Mouse (Mus musculus) MEL (cell line): ENCODE measurements around the gene Acsl5. TPM values are rescaled to one million over a fixed set of nuclear protein-coding genes. Genes with fewer than 3 reads are reported as not detected.

Source experiments
- DNase-seq: peaks from one replicate; pipeline ENCODE4 v3.0.0; 2011; ENCODE audit warnings: low read depth, low spot score
- H3K27ac ChIP-seq: 2 replicates; pipeline ENCODE4 v1.5.1; 2012; ENCODE audit warnings: low read depth, mild to moderate bottlenecking, control low read depth, low read length, moderate library complexity; ENCODE audit not compliant: control insufficient read depth
- H3K27me3 ChIP-seq, 2 experiments: fragments of 150-350 bp in 1 of 2; sonication (generic) in 1 of 2; 2 replicates each; pipeline ENCODE4 v1.6.1; 2012; ENCODE audit warnings: low read length in 2 of 2, mild to moderate bottlenecking in 2 of 2, improper control_type of control experiment in 1 of 2, moderate library complexity in 1 of 2; ENCODE audit not compliant: insufficient read depth in 2 of 2, control insufficient read depth in 1 of 2
- H3K36me3 ChIP-seq, 2 experiments: 2 replicates each; pipeline ENCODE4 v1.6.1; 2012 to 2014; ENCODE audit warnings: low read length in 2 of 2, improper control_type of control experiment in 1 of 2, inconsistent platforms in 1 of 2, mild to moderate bottlenecking in 1 of 2; ENCODE audit not compliant: insufficient read depth in 2 of 2, control insufficient read depth in 1 of 2
- H3K4me1 ChIP-seq, 2 experiments: fragments of 150-350 bp in 1 of 2; sonication (generic) in 1 of 2; 2 replicates each; pipeline ENCODE4 v1.6.1; 2012; ENCODE audit warnings: low read length in 2 of 2, improper control_type of control experiment in 1 of 2, mild to moderate bottlenecking in 1 of 2; ENCODE audit not compliant: insufficient read depth in 2 of 2, control insufficient read depth in 1 of 2
- H3K4me3 ChIP-seq, 2 experiments: fragments of 150-350 bp in 1 of 2; sonication (generic) in 1 of 2; 2 replicates each; pipeline ENCODE4 v1.5.1; 2012; ENCODE audit warnings: low read depth in 2 of 2, low read length in 2 of 2, mild to moderate bottlenecking in 2 of 2, moderate library complexity in 2 of 2, control low read depth in 1 of 2, improper control_type of control experiment in 1 of 2; ENCODE audit not compliant: control insufficient read depth in 1 of 2, insufficient read depth in 1 of 2
- H3K79me2 ChIP-seq: 2 replicates; pipeline ENCODE4 v1.6.1; 2012; ENCODE audit warnings: mild to moderate bottlenecking, low read length, moderate library complexity; ENCODE audit not compliant: control insufficient read depth, poor library complexity, insufficient read depth
- H3K9ac ChIP-seq: 2 replicates; pipeline ENCODE4 v1.6.1; 2012; ENCODE audit warnings: low read depth, mild to moderate bottlenecking, control low read depth, low read length, moderate library complexity; ENCODE audit not compliant: control insufficient read depth, poor library complexity, severe bottlenecking
- H3K9me3 ChIP-seq: fragments of 150-350 bp; sonication (generic); replicated peaks from 2 replicates; pipeline ENCODE4 v1.6.1; 2012; ENCODE audit warnings: mild to moderate bottlenecking, low read length, improper control_type of control experiment, moderate library complexity; ENCODE audit not compliant: insufficient read depth
- BHLHE40 ChIP-seq: IDR thresholded peaks from 2 replicates; pipeline ENCODE4 v1.6.1; 2012; ENCODE audit warnings: low read depth, mild to moderate bottlenecking, inconsistent platforms, low read length, improper control_type of control experiment, borderline replicate concordance
- CHD1 ChIP-seq: IDR thresholded peaks from 2 replicates; pipeline ENCODE4 v1.6.1; 2012; ENCODE audit warnings: low read depth, mild to moderate bottlenecking, inconsistent platforms, low read length, improper control_type of control experiment
- CHD2 ChIP-seq: IDR thresholded peaks from 2 replicates; pipeline ENCODE4 v1.6.1; 2011; ENCODE audit warnings: low read length, improper control_type of control experiment
- CTCF ChIP-seq, 3 experiments: IDR thresholded peaks in 2 of 3; conservative IDR thresholded peaks in 1 of 3; 2 replicates each; pipeline ENCODE4 v1.5.1; 2011 to 2012; ENCODE audit warnings: low read length in 3 of 3, low read depth in 2 of 3, mild to moderate bottlenecking in 2 of 3, improper control_type of control experiment in 1 of 3, inconsistent platforms in 1 of 3, mixed read lengths in 1 of 3, moderate library complexity in 1 of 3; ENCODE audit not compliant: control insufficient read depth in 1 of 3, insufficient read depth in 1 of 3, poor library complexity in 1 of 3, severe bottlenecking in 1 of 3
- ETS1 ChIP-seq: IDR thresholded peaks from 2 replicates; pipeline ENCODE4 v1.6.1; 2012; ENCODE audit warnings: low read depth, mild to moderate bottlenecking, inconsistent platforms, low read length, improper control_type of control experiment, moderate library complexity
- GABPA ChIP-seq: IDR thresholded peaks from 2 replicates; pipeline ENCODE4 v1.6.1; 2012; ENCODE audit warnings: low read depth, mild to moderate bottlenecking, inconsistent platforms, low read length, improper control_type of control experiment, moderate library complexity
- GATA1 ChIP-seq: IDR thresholded peaks from 2 replicates; pipeline ENCODE4 v1.6.1; 2011; ENCODE audit warnings: low read depth, low read length, improper control_type of control experiment
- HCFC1 ChIP-seq: IDR thresholded peaks from 2 replicates; pipeline ENCODE4 v1.6.1; 2012; ENCODE audit warnings: low read depth, mild to moderate bottlenecking, inconsistent platforms, low read length, improper control_type of control experiment, moderate library complexity
- MAX ChIP-seq: IDR thresholded peaks from 2 replicates; pipeline ENCODE4 v1.6.1; 2011; ENCODE audit warnings: low read length, improper control_type of control experiment
- MEF2A ChIP-seq: IDR thresholded peaks from 2 replicates; pipeline ENCODE4 v1.6.1; 2014; ENCODE audit warnings: low read depth, mild to moderate bottlenecking, inconsistent platforms, low read length, improper control_type of control experiment; ENCODE audit not compliant: poor library complexity, insufficient replicate concordance, severe bottlenecking; ENCODE audit errors: extremely low read depth
- MYB ChIP-seq: IDR thresholded peaks from 2 replicates; pipeline ENCODE4 v1.6.1; 2011; ENCODE audit warnings: mild to moderate bottlenecking, low read depth, low read length, improper control_type of control experiment
- NRF1 ChIP-seq: IDR thresholded peaks from 2 replicates; pipeline ENCODE4 v1.6.1; 2014; ENCODE audit warnings: low read depth, mild to moderate bottlenecking, inconsistent platforms, low read length, improper control_type of control experiment, moderate library complexity; ENCODE audit not compliant: poor library complexity, insufficient read depth, severe bottlenecking
- POLR2AphosphoS5 ChIP-seq: IDR thresholded peaks from 2 replicates; pipeline ENCODE4 v1.6.1; 2012; ENCODE audit warnings: low read depth, borderline replicate concordance, mild to moderate bottlenecking, inconsistent platforms, low read length, moderate library complexity, mixed read lengths
- RCOR1 ChIP-seq: IDR thresholded peaks from 2 replicates; pipeline ENCODE4 v1.6.1; 2012; ENCODE audit warnings: low read depth, mild to moderate bottlenecking, inconsistent platforms, low read length, improper control_type of control experiment
- SIN3A ChIP-seq: IDR thresholded peaks from 2 replicates; pipeline ENCODE4 v1.6.1; 2012; ENCODE audit warnings: low read length, improper control_type of control experiment, inconsistent platforms
- TAL1 ChIP-seq: IDR thresholded peaks from 2 replicates; pipeline ENCODE4 v1.6.1; 2012; ENCODE audit warnings: mild to moderate bottlenecking, inconsistent platforms, low read length, moderate library complexity, mixed read lengths
- TBP ChIP-seq: IDR thresholded peaks from 2 replicates; pipeline ENCODE4 v1.8.0; 2011; ENCODE audit warnings: low read depth, low read length, improper control_type of control experiment
- USF1 ChIP-seq: IDR thresholded peaks from 2 replicates; pipeline ENCODE4 v1.6.1; 2014; ENCODE audit warnings: low read depth, mild to moderate bottlenecking, inconsistent platforms, low read length, improper control_type of control experiment, moderate library complexity
- USF2 ChIP-seq, 2 experiments: IDR thresholded peaks; 2 replicates each; pipeline ENCODE4 v1.6.1; 2011 to 2012; ENCODE audit warnings: improper control_type of control experiment in 2 of 2, low read length in 2 of 2, borderline replicate concordance in 1 of 2, inconsistent platforms in 1 of 2, low read depth in 1 of 2, mild to moderate bottlenecking in 1 of 2; ENCODE audit not compliant: insufficient read depth in 1 of 2
- polyA plus RNA-seq, 2 experiments: library from polyadenylated mRNA; stranded (reverse) in 1 of 2; unstranded in 1 of 2; fragments of >175 nt in 1 of 2; fragments of >200 nt in 1 of 2; gene quantifications; 2 replicates each; pipeline versions ENCODE4 v1.2.1 to v1.2.4; 2012; ENCODE audit warnings: low replicate concordance in 2 of 2, low read depth in 1 of 2; ENCODE audit not compliant: insufficient read length in 2 of 2, insufficient read depth in 1 of 2, missing spikeins in 1 of 2
- total RNA-seq: library from RNA; depleted of rRNA; stranded (reverse); fragments of 300-350 nt; gene quantifications from 2 replicates; pipeline ENCODE4 v1.2.3, GENCODE M21; 2012

The Acsl5 gene
- total and polyA plus RNA-seq, 3 experiments, result 223 to 318 TPM; not detected in 1

DNA sequence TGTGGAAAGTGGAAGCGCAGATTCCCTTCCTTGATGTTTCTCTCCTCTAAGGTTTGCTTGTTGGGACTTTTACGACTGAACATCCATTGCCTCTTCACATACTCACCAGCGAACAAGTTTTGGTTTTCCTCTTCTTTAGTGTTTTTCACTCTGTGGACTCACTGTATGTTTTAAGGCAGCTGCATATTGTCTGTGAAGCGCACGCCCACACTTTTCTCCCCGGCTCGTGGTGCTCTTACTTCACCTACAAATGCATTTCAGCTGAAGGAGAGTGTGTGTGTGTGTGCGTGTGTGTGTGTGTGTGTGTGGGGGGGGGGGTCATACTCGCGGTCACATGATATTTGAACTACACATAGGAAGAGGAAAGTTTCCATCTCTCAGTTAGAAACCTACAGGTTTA, 85.9 kb downstream of the Acsl5 start:
- Histone ChIP-seq H3K79me2 (peaks cover 4% of the 10 kb centered on the region; the same call in 1 of the 2 replicates), H3K27me3 (no peaks in the 10 kb centered on the region), H3K9me3 (no peaks in the 10 kb centered on the region), H3K4me3 (no peak overlapping the region), H3K4me1 (peaks cover 2 to 10% of the 10 kb centered on the region in 2 experiments; a peak in 2 of 4 replicates), H3K36me3 (peaks cover 9 to 18% of the 10 kb centered on the region in 2 experiments), H3K27ac (no peak overlapping the region), H3K9ac (no peak overlapping the region)
- DNase-seq, result no peak
- TF ChIP-seq MEF2A (no peak), SIN3A (no peak), USF2 (IDR thresholded peaks at IDR 0.05; ENCODE audit: borderline replicate concordance in 1 of 2, insufficient read depth in 1 of 2, low read depth in 1 of 2, low read length in 2 of 2) (no peak), GATA1 (no peak), MAX (no peak), USF1 (no peak), TBP (no peak)

GRCm38 (mm10) chr19:55340521-55340920, 88.8 kb downstream of the Acsl5 start:
- no peak for DNase-seq
- H3K9me3 ChIP-seq, result no peaks in the 10 kb centered on the region
- no peak overlapping the region for H3K4me3 ChIP-seq
- H3K4me1 ChIP-seq, result peaks cover 2 to 10% of the 10 kb centered on the region in 2 experiments; a peak in 2 of 4 replicates
- peaks cover 9 to 18% of the 10 kb centered on the region in 2 experiments for H3K36me3 ChIP-seq
- peaks cover 4% of the 10 kb centered on the region; the same call in 1 of the 2 replicates for H3K79me2 ChIP-seq
- no peak overlapping the region for H3K27ac ChIP-seq
- no peaks in the 10 kb centered on the region for H3K27me3 ChIP-seq
- H3K9ac ChIP-seq, result no peak overlapping the region
- TF ChIP-seq RCOR1, result no peak
- TF ChIP-seq MYB, result no peak
- TF ChIP-seq NRF1, result no peak
- TF ChIP-seq CHD2, result no peak
- TF ChIP-seq HCFC1, result no peak
- TF ChIP-seq USF2 (IDR thresholded peaks at IDR 0.05; ENCODE audit: borderline replicate concordance in 1 of 2, insufficient read depth in 1 of 2, low read depth in 1 of 2, low read length in 2 of 2), result no peak
- no peak for TF ChIP-seq USF1
- TF ChIP-seq GABPA, result no peak
- no peak for TF ChIP-seq MAX
- no peak for TF ChIP-seq ETS1
- TF ChIP-seq POLR2AphosphoS5, result no peak
- no peak for TF ChIP-seq TBP
- TF ChIP-seq TAL1, result no peak
- no peak for TF ChIP-seq SIN3A
- TF ChIP-seq GATA1, result no peak
- TF ChIP-seq BHLHE40, result no peak
- TF ChIP-seq CHD1, result no peak
- no peak for TF ChIP-seq CTCF (IDR thresholded peaks at IDR 0.05 in 2 of 3, conservative IDR thresholded peaks at IDR 0.05 in 1 of 3; ENCODE audit: control insufficient read depth in 1 of 3, insufficient read depth in 1 of 3, low read depth in 2 of 3, low read length in 3 of 3, poor library complexity in 1 of 3, severe bottlenecking in 1 of 3)
